Mouse (Mus musculus) brain, embryonic 14.5 days (tissue): ENCODE measurements around the gene Zfp618.

Experiments used
- CTCF ChIP-seq: fragments of 200-500 bp; IDR thresholded peaks from 2 replicates; pipeline ENCODE4 v1.5.1; 2012; ENCODE audit warnings: inconsistent platforms, mild to moderate bottlenecking, moderate library complexity, borderline replicate concordance; ENCODE audit not compliant: insufficient read depth, insufficient read length; ENCODE audit errors: extremely low read depth
- POLR2A ChIP-seq: fragments of 200-500 bp; IDR thresholded peaks from 2 replicates; pipeline ENCODE4 v1.6.1; 2012; ENCODE audit warnings: mild to moderate bottlenecking, inconsistent platforms, borderline replicate concordance; ENCODE audit not compliant: poor library complexity, insufficient read depth, insufficient read length, severe bottlenecking; ENCODE audit errors: extremely low read depth

- TF ChIP-seq CTCF (no peak), POLR2A (no peak)
Measured at GRCm38 (mm10) chr4:63171122-63171521, 205.7 kb downstream of the Zfp618 start.
